Mouse (Mus musculus) forebrain, embryonic 16.5 days (tissue): ENCODE measurements around the gene Wdr77. TPM values are rescaled to one million over a fixed set of nuclear protein-coding genes. Genes with fewer than 3 reads are reported as not detected.
"Not testable (repeated sequence)": the region's sequence is repeated elsewhere in the genome, so short reads cannot be mapped to it uniquely, and the experiment has no call there.

Source experiments
- ATAC-seq: fragments of 200-750 bp; cut with Nextera tagmentation; 2 replicates; pipeline ENCODE4 v1.8.0; 2017; ENCODE audit warnings: mild to moderate bottlenecking, moderate library complexity
- H3K27ac ChIP-seq: fragments of 300-500 bp; sonication (generic); 2 replicates; pipeline ENCODE4 v1.5.1; 2014; ENCODE audit warnings: low read length, control low read depth
- H3K27me3 ChIP-seq: fragments of 300-500 bp; sonication (generic); replicated peaks from 2 replicates; pipeline ENCODE4 v1.6.1; 2014; ENCODE audit warnings: low read length; ENCODE audit not compliant: control insufficient read depth, insufficient read depth
- H3K36me3 ChIP-seq: fragments of 300-500 bp; sonication (generic); 2 replicates; pipeline ENCODE4 v1.6.1; 2014; ENCODE audit not compliant: control insufficient read depth, insufficient read depth
- H3K4me1 ChIP-seq: fragments of 300-500 bp; sonication (generic); replicated peaks from 2 replicates; pipeline ENCODE4 v1.6.1; 2014; ENCODE audit warnings: low read length; ENCODE audit not compliant: control insufficient read depth, insufficient read depth
- H3K4me2 ChIP-seq: fragments of 300-500 bp; sonication (generic); 2 replicates; pipeline ENCODE4 v1.6.1; 2014; ENCODE audit warnings: mild to moderate bottlenecking, low read length, control low read depth
- H3K4me3 ChIP-seq: fragments of 300-500 bp; sonication (generic); replicated peaks from 2 replicates; pipeline ENCODE4 v1.5.1; 2014; ENCODE audit warnings: mild to moderate bottlenecking, low read length, control low read depth
- H3K9ac ChIP-seq: fragments of 300-500 bp; sonication (generic); replicated peaks from 2 replicates; pipeline ENCODE4 v1.6.1; 2014; ENCODE audit warnings: low read depth, low read length, control low read depth
- H3K9me3 ChIP-seq: fragments of 300-500 bp; sonication (generic); 2 replicates; pipeline ENCODE4 v1.6.1; 2016; ENCODE audit warnings: low read length; ENCODE audit not compliant: control insufficient read depth
- WGBS: fragments of 180-500 bp; shearing (Covaris S2); extraction: QIAGEN DNeasy Blood & Tissue Kit; methylation state at CpG from one replicate; pipeline ENCODE4 v1.1.7; 2014; 5-methylcytosine and 5-hydroxymethylcytosine counted together
- polyA plus RNA-seq: library from polyadenylated mRNA; unstranded; fragments of >200 nt; fragmentation: Nextera tagmentation; extraction: Ambion mirVana; gene quantifications from 2 replicates; pipeline ENCODE4 v1.2.1, GENCODE M21; 2015

Gene Wdr77
- polyA plus RNA-seq, 1 experiment from 2014 or later = 118 TPM

GRCm38 (mm10) chr3:105920743-105921142 lies 38.4 kb upstream of the Wdr77 start:
- not testable (repeated sequence) for ATAC-seq, H3K36me3 ChIP-seq, H3K4me3 ChIP-seq, H3K4me1 ChIP-seq, H3K27me3 ChIP-seq, H3K9me3 ChIP-seq, H3K27ac ChIP-seq, H3K9ac ChIP-seq, H3K4me2 ChIP-seq

GRCm38 (mm10) chr3:105921959-105922358 lies 37.2 kb upstream of the Wdr77 start:
- Histone ChIP-seq H3K9ac (no peak overlapping the region), H3K9me3 (no peaks in the 10 kb centered on the region), H3K27me3 (no peaks in the 10 kb centered on the region), H3K4me3 (no peak overlapping the region), H3K4me2 (no peak overlapping the region), H3K4me1 (no peaks in the 10 kb centered on the region), H3K36me3 (no peaks in the 10 kb centered on the region), H3K27ac (no peak overlapping the region)
- WGBS = 80% methylated on average over 2 of the region's 2 CpGs
- ATAC-seq = no peak

GRCm38 (mm10) chr3:105924616-105925015 lies 34.6 kb upstream of the Wdr77 start:
- Histone ChIP-seq H3K9ac (no peak overlapping the region), H3K4me3 (no peak overlapping the region), H3K27me3 (no peaks in the 10 kb centered on the region), H3K36me3 (no peaks in the 10 kb centered on the region), H3K27ac (no peak overlapping the region), H3K4me1 (no peaks in the 10 kb centered on the region), H3K9me3 (no peaks in the 10 kb centered on the region), H3K4me2 (no peak overlapping the region)
- no peak for ATAC-seq
- 90% methylated on average over 9 of the region's 9 CpGs for WGBS

DNA sequence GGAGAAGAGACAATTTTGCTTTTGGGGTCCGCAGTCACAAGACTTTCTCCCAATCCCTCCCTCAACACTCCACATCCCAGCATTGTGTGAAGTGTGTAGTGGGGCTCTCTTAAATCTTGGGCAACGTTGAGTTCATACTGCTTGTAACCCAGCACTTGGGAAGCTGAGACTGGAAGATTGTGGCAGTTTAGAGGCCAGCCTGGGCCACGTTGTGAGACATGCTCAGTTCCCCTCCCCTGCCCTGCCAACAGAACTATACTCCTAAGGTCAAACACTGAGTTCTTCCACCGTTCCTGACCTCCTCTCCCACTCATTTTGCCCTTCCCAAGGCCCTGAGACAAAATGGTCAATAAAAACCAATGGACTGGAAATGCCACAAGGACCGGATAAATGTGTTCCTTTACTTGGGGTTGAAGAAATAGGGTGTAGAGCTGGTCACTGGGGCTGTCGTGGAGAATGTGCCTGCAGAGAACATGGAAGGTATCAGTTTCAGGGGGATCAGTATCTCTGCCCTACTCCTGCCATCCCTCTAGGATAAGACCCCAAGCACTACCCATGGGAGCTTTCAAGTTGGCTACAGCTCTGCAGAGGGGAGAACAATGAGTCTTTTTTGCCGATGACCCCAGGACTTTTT lies 31.5 kb upstream of the Wdr77 start:
- ATAC-seq = no peak
- H3K4me3 ChIP-seq = no peak overlapping the region
- no peaks in the 10 kb centered on the region for H3K36me3 ChIP-seq
- no peak overlapping the region for H3K4me2 ChIP-seq
- H3K27me3 ChIP-seq = no peaks in the 10 kb centered on the region
- no peaks in the 10 kb centered on the region for H3K9me3 ChIP-seq
- WGBS = 83% methylated on average over 7 of the region's 7 CpGs
- H3K9ac ChIP-seq = no peak overlapping the region
- H3K27ac ChIP-seq = no peak overlapping the region
- H3K4me1 ChIP-seq = no peaks in the 10 kb centered on the region

- 82% methylated on average over 3 of the region's 3 CpGs for WGBS
- H3K9me3 ChIP-seq = no peaks in the 10 kb centered on the region
- no peak overlapping the region for H3K4me2 ChIP-seq
- no peak overlapping the region for H3K27ac ChIP-seq
- ATAC-seq = no peak
- no peaks in the 10 kb centered on the region for H3K27me3 ChIP-seq
- no peak overlapping the region for H3K4me3 ChIP-seq
- no peak overlapping the region for H3K9ac ChIP-seq
- no peaks in the 10 kb centered on the region for H3K36me3 ChIP-seq
- H3K4me1 ChIP-seq = no peaks in the 10 kb centered on the region
Measured at GRCm38 (mm10) chr3:105928195-105928569, 31.0 kb upstream of the Wdr77 start.

GRCm38 (mm10) chr3:105928781-105929180 lies 30.4 kb upstream of the Wdr77 start:
- no peak overlapping the region for H3K9ac ChIP-seq
- H3K9me3 ChIP-seq = no peaks in the 10 kb centered on the region
- no peak for ATAC-seq
- no peak overlapping the region for H3K4me3 ChIP-seq
- H3K27ac ChIP-seq = no peak overlapping the region
- WGBS = 87% methylated on average over 6 of the region's 6 CpGs
- no peak overlapping the region for H3K4me2 ChIP-seq
- no peaks in the 10 kb centered on the region for H3K4me1 ChIP-seq
- no peaks in the 10 kb centered on the region for H3K36me3 ChIP-seq
- no peaks in the 10 kb centered on the region for H3K27me3 ChIP-seq

- Histone ChIP-seq H3K36me3 (no peaks in the 10 kb centered on the region), H3K9me3 (no peaks in the 10 kb centered on the region), H3K4me3 (no peak overlapping the region), H3K9ac (no peak overlapping the region), H3K4me2 (no peak overlapping the region), H3K27ac (no peak overlapping the region), H3K4me1 (no peaks in the 10 kb centered on the region), H3K27me3 (no peaks in the 10 kb centered on the region)
- no peak for ATAC-seq
- 86% methylated on average over 7 of the region's 7 CpGs for WGBS
Measured at GRCm38 (mm10) chr3:105929821-105930220, 29.3 kb upstream of the Wdr77 start.

GRCm38 (mm10) chr3:105931095-105931494 lies 28.1 kb upstream of the Wdr77 start:
- WGBS = 94% methylated on average over 2 of the region's 2 CpGs
- H3K27me3 ChIP-seq = no peaks in the 10 kb centered on the region
- no peak overlapping the region for H3K27ac ChIP-seq

GRCm38 (mm10) chr3:105932240-105933071 lies 26.7 kb upstream of the Wdr77 start, which contains the start of gene I830077J02Rik:
Gene I830077J02Rik (minus strand): TSS chr3:105932664.
- Histone ChIP-seq H3K36me3 (no peaks in the 10 kb centered on the region), H3K9ac (no peak within 1 kb of the TSS), H3K4me1 (no peaks in the 10 kb centered on the region), H3K9me3 (no peaks in the 10 kb centered on the region), H3K27me3 (no peaks in the 10 kb centered on the region), H3K4me2 (no peak within 1 kb of the TSS), H3K27ac (no peak within 1 kb of the TSS), H3K4me3 (no peak within 1 kb of the TSS)
- no peak for ATAC-seq
- 86% methylated on average over 8 of the region's 8 CpGs for WGBS

More at GRCm38 (mm10) chr3:105931095-105931494, 28.1 kb upstream of the Wdr77 start:
- ATAC-seq = no peak
- no peaks in the 10 kb centered on the region for H3K36me3 ChIP-seq
- no peak overlapping the region for H3K4me2 ChIP-seq
- H3K4me3 ChIP-seq = no peak overlapping the region
- no peaks in the 10 kb centered on the region for H3K4me1 ChIP-seq
- no peak overlapping the region for H3K9ac ChIP-seq
- H3K9me3 ChIP-seq = no peaks in the 10 kb centered on the region
